Mouse (Mus musculus): ENCODE measurements at regions not wholly inside any gene's neighbourhood (a gene's known extent, or its start where the extent isn't known, plus 50 kb on each side); places are given as distances from the start of the nearest gene placed in this dataset.
A peak's percentile ranks its signal among the peaks of the same experiment; 100 is the strongest.

GRCm38 (mm10) chr17:72993134-72993533 lies 75.0 kb downstream of the Lbh start:
- TF ChIP-seq POLR2A (IDR thresholded peaks at IDR 0.05; ENCODE audit: extremely low read depth, insufficient read depth, low read length) (no peak), CTCF (IDR thresholded peaks at IDR 0.05; ENCODE audit: extremely low read depth, insufficient read depth, low read length) (no peak)
- Histone ChIP-seq H3K4me1 (ENCODE audit: control insufficient read depth, insufficient read depth, low read length) (peaks cover 4% of the 10 kb centered on the region), H3K4me3 (ENCODE audit: insufficient read depth, low read length) (no peak overlapping the region), H3K27ac (ENCODE audit: insufficient read depth, low read length) (no peak overlapping the region)

DNA sequence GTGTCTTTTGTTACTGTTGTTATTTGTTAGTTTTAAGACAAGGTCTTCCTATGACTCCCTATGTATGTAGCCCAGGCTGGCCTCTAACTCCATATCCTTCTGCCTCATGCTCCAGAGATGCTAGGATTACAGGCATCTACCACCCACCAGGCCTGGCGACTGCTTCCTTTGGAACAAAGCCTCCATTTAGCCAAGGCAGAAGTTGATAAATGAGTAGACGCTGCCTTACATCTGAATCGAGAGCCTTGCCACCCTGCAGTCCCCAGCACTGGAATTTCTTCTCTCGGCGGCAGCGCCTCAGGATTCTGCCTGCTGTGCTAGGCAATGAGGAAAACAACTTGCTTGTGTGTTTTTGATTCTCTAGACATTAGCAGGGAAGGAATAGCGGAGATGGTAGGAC lies 75.5 kb downstream of the Lbh start:
- no peak for TF ChIP-seq CTCF (IDR thresholded peaks at IDR 0.05; ENCODE audit: extremely low read depth, insufficient read depth, low read length)
- TF ChIP-seq POLR2A (IDR thresholded peaks at IDR 0.05; ENCODE audit: extremely low read depth, insufficient read depth, low read length), result no peak
- H3K27ac ChIP-seq (ENCODE audit: insufficient read depth, low read length), result no peak overlapping the region
- H3K4me3 ChIP-seq (ENCODE audit: insufficient read depth, low read length), result no peak overlapping the region
- peaks cover 4% of the 10 kb centered on the region for H3K4me1 ChIP-seq (ENCODE audit: control insufficient read depth, insufficient read depth, low read length)

DNA sequence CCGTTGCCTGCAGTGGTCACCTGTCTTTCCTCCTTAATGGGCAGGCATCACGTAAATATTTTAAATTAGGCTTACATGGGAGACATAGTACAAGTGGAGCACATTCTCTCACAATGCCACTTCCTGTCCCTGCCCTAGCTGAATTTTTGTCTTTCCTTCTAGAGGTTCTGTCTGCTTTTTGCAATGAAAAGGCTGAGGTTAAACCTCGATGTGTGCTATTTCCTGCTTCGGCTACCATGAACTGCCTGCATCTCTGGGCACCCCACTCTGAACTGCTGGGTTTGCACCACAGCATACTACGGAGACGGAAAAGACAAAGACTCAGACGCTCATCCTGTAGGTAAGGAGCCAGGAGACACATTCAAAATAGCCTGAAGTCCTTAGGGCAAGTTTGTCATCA lies 78.4 kb downstream of the Lbh start:
- Histone ChIP-seq H3K27ac (ENCODE audit: insufficient read depth, low read length) (no peak overlapping the region), H3K4me3 (ENCODE audit: insufficient read depth, low read length) (no peak overlapping the region), H3K4me1 (ENCODE audit: control insufficient read depth, insufficient read depth, low read length) (no peaks in the 10 kb centered on the region; the same call in 1 of the 2 replicates)
- no peak for TF ChIP-seq POLR2A (IDR thresholded peaks at IDR 0.05; ENCODE audit: extremely low read depth, insufficient read depth, low read length)
- TF ChIP-seq CTCF (IDR thresholded peaks at IDR 0.05; ENCODE audit: extremely low read depth, insufficient read depth, low read length), result no peak

- Histone ChIP-seq H3K4me3 (ENCODE audit: insufficient read depth, low read length) (no peak overlapping the region), H3K27ac (ENCODE audit: insufficient read depth, low read length) (no peak overlapping the region), H3K4me1 (ENCODE audit: control insufficient read depth, insufficient read depth, low read length) (no peaks in the 10 kb centered on the region; the same call in 1 of the 2 replicates)
- no peak for TF ChIP-seq POLR2A (IDR thresholded peaks at IDR 0.05; ENCODE audit: extremely low read depth, insufficient read depth, low read length)
- TF ChIP-seq CTCF (IDR thresholded peaks at IDR 0.05; ENCODE audit: extremely low read depth, insufficient read depth, low read length), result no peak
Measured at GRCm38 (mm10) chr17:72997301-72997921, 79.3 kb downstream of the Lbh start.

DNA sequence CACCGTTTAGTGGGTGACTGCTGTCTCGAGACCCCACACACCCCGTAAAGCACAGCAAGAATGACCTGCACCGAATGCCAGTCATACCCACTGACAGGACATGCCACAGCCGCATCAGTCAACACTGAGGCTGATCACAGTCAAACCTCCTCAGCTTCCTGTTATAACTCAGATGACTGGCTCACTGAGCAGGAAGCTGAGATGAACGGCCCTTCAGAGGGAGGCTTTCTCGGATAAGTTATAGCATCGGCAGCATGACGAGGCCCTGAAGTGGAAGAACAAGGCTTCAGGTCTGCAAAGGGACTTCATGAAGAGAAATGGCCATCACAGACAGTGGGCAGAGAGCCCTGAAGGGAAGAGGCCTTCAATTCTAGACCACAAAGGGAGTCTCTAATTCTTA lies 87.0 kb downstream of the Lbh start:
- H3K4me3 ChIP-seq (ENCODE audit: insufficient read depth, low read length), result no peak overlapping the region
- H3K4me1 ChIP-seq (ENCODE audit: control insufficient read depth, insufficient read depth, low read length), result no peaks in the 10 kb centered on the region
- TF ChIP-seq POLR2A (IDR thresholded peaks at IDR 0.05; ENCODE audit: extremely low read depth, insufficient read depth, low read length) (no peak), CTCF (IDR thresholded peaks at IDR 0.05; ENCODE audit: extremely low read depth, insufficient read depth, low read length) (no peak)
- no peak overlapping the region for H3K27ac ChIP-seq (ENCODE audit: insufficient read depth, low read length)

GRCm38 (mm10) chr17:73008901-73009300 lies 90.8 kb downstream of the Lbh start:
- H3K4me1 ChIP-seq (ENCODE audit: control insufficient read depth, insufficient read depth, low read length), result no peaks in the 10 kb centered on the region
- H3K4me3 ChIP-seq (ENCODE audit: insufficient read depth, low read length), result no peak overlapping the region
- H3K27ac ChIP-seq (ENCODE audit: insufficient read depth, low read length), result no peak overlapping the region
- no peak for TF ChIP-seq POLR2A (IDR thresholded peaks at IDR 0.05; ENCODE audit: extremely low read depth, insufficient read depth, low read length)
- peak; percentile 66 for TF ChIP-seq CTCF (IDR thresholded peaks at IDR 0.05; ENCODE audit: extremely low read depth, insufficient read depth, low read length)

DNA sequence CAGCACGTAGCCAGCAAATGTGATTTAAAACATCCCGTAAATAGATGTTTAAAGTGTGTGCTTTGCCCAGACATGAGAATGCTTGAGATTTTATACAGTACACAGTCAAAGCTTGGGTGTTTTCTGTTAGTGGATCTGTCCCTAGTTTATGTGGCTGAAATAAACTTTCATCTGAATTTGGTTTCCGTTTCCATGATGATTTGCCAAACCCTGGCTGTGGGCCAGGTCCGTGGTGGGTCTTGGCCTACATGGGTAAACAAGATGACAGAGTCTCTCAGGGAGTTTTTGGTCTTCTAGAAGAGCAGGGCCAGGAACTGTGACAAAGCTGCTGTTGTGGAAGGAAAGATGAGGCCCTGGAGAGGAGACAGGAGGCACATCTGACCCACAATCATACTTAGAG lies 91.9 kb downstream of the Lbh start:
- TF ChIP-seq POLR2A (IDR thresholded peaks at IDR 0.05; ENCODE audit: extremely low read depth, insufficient read depth, low read length) (no peak), CTCF (IDR thresholded peaks at IDR 0.05; ENCODE audit: extremely low read depth, insufficient read depth, low read length) (no peak)
- no peaks in the 10 kb centered on the region for H3K4me1 ChIP-seq (ENCODE audit: control insufficient read depth, insufficient read depth, low read length)
- H3K4me3 ChIP-seq (ENCODE audit: insufficient read depth, low read length), result no peak overlapping the region
- H3K27ac ChIP-seq (ENCODE audit: insufficient read depth, low read length), result no peak overlapping the region

- no peak overlapping the region for H3K4me3 ChIP-seq (ENCODE audit: insufficient read depth, low read length)
- TF ChIP-seq CTCF (IDR thresholded peaks at IDR 0.05; ENCODE audit: extremely low read depth, insufficient read depth, low read length) (no peak), POLR2A (IDR thresholded peaks at IDR 0.05; ENCODE audit: extremely low read depth, insufficient read depth, low read length) (no peak)
- no peak overlapping the region for H3K27ac ChIP-seq (ENCODE audit: insufficient read depth, low read length)
- no peaks in the 10 kb centered on the region for H3K4me1 ChIP-seq (ENCODE audit: control insufficient read depth, insufficient read depth, low read length)
Measured at GRCm38 (mm10) chr17:73012356-73012755, 94.3 kb downstream of the Lbh start.

DNA sequence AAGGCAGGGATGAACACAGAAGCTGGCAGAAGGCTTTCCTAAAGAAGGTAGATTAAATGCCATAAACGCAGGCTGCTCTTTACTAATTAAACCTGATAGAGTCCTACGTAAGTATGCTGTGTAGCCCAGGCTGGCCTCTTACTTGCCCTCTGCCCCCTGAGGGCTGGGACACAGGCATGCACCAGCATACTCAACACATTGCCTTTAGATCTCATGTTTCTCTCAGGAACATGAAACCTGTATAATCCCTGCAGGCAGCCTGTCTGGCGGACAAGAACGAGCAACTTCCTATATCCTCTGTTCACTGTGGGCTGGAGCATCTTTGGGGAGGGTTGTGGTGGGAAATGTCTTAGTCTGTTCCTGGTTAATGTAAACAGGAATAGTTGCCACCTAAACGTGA lies 94.8 kb upstream of the Lclat1 start:
- Histone ChIP-seq H3K4me3 (ENCODE audit: insufficient read depth, low read length) (no peak overlapping the region), H3K27ac (ENCODE audit: insufficient read depth, low read length) (no peak overlapping the region), H3K4me1 (ENCODE audit: control insufficient read depth, insufficient read depth, low read length) (no peaks in the 10 kb centered on the region)
- no peak for TF ChIP-seq CTCF (IDR thresholded peaks at IDR 0.05; ENCODE audit: extremely low read depth, insufficient read depth, low read length)
- no peak for TF ChIP-seq POLR2A (IDR thresholded peaks at IDR 0.05; ENCODE audit: extremely low read depth, insufficient read depth, low read length)

GRCm38 (mm10) chr17:73014090-73014853 lies 93.5 kb upstream of the Lclat1 start:
- H3K27ac ChIP-seq (ENCODE audit: insufficient read depth, low read length), result no peak overlapping the region

More at GRCm38 (mm10) chr17:73014090-73014853, 93.5 kb upstream of the Lclat1 start:
- TF ChIP-seq POLR2A (IDR thresholded peaks at IDR 0.05; ENCODE audit: extremely low read depth, insufficient read depth, low read length) (no peak), CTCF (IDR thresholded peaks at IDR 0.05; ENCODE audit: extremely low read depth, insufficient read depth, low read length) (no peak)
- Histone ChIP-seq H3K4me1 (ENCODE audit: control insufficient read depth, insufficient read depth, low read length) (no peaks in the 10 kb centered on the region), H3K4me3 (ENCODE audit: insufficient read depth, low read length) (no peak overlapping the region)

Data from cortical plate, adult 2 months (tissue).